Mouse (Mus musculus): ENCODE measurements around the gene Hdac5. TPM values are rescaled to one million over a fixed set of nuclear protein-coding genes. Genes with fewer than 3 reads are reported as not detected.
A peak's percentile ranks its signal among the peaks of the same experiment; 100 is the strongest.

Hdac5 gene
- polyA plus RNA-seq, 1 experiment from 2014 or later: 54.3 TPM

GRCm38 (mm10) chr11:102208846-102209245 lies 21.1 kb downstream of the Hdac5 start:
- ATAC-seq: no peak
- H3K4me1 ChIP-seq (replicated peaks): peaks cover 53% of the 10 kb centered on the region
- WGBS: 28% methylated on average over 4 of the region's 4 CpGs

GRCm38 (mm10) chr11:102207825-102208777 lies 21.9 kb downstream of the Hdac5 start:
- Histone ChIP-seq H3K9ac (no peak overlapping the region), H3K36me3 (peaks cover 22% of the 10 kb centered on the region), H3K27me3 (replicated peaks) (no peaks in the 10 kb centered on the region), H3K9me3 (no peaks in the 10 kb centered on the region), H3K4me1 (replicated peaks) (peaks cover 46% of the 10 kb centered on the region), H3K27ac (peak overlapping the region; percentile 25), H3K4me3 (replicated peaks) (no peak overlapping the region), H3K4me2 (replicated peaks) (peak overlapping the region; percentile 26; the same call in 1 of the 2 replicates)
- 41% methylated on average over 11 of the region's 11 CpGs for WGBS
- ATAC-seq: peak; percentile 27

More at GRCm38 (mm10) chr11:102208846-102209245, 21.1 kb downstream of the Hdac5 start:
- Histone ChIP-seq H3K9ac (no peak overlapping the region), H3K9me3 (no peaks in the 10 kb centered on the region), H3K4me3 (replicated peaks) (no peak overlapping the region), H3K36me3 (peaks cover 18% of the 10 kb centered on the region), H3K4me2 (replicated peaks) (0 out of 2 replicates have a peak overlapping the region, but pooled peaks have one; percentile 9), H3K27me3 (replicated peaks) (no peaks in the 10 kb centered on the region), H3K27ac (peak overlapping the region; percentile 8; the same call in 1 of the 2 replicates)

GRCm38 (mm10) chr11:102206481-102206880 lies 23.5 kb downstream of the Hdac5 start:
- Histone ChIP-seq H3K4me3 (replicated peaks) (no peak overlapping the region), H3K4me1 (replicated peaks) (peaks cover 39% of the 10 kb centered on the region), H3K36me3 (peaks cover 30% of the 10 kb centered on the region), H3K4me2 (replicated peaks) (no peak overlapping the region), H3K27me3 (replicated peaks) (no peaks in the 10 kb centered on the region), H3K9me3 (no peaks in the 10 kb centered on the region), H3K9ac (no peak overlapping the region), H3K27ac (no peak overlapping the region; the same call in 1 of the 2 replicates)
- ATAC-seq: no peak
- WGBS: 72% methylated on average over 30 of the region's 30 CpGs

- peaks cover 45% of the 10 kb centered on the region for H3K36me3 ChIP-seq
- ATAC-seq: no peak; the same call in 1 of the 2 replicates
Observed at GRCm38 (mm10) chr11:102201408-102201821, 28.6 kb downstream of the Hdac5 start.

GRCm38 (mm10) chr11:102199856-102200255 lies 30.1 kb downstream of the Hdac5 start:
- H3K9ac ChIP-seq: no peak overlapping the region
- H3K4me1 ChIP-seq (replicated peaks): 0 out of 2 replicates have a peak, but pooled peaks cover 5% of the 10 kb centered on the region
- no peak overlapping the region for H3K4me2 ChIP-seq (replicated peaks)
- H3K4me3 ChIP-seq (replicated peaks): no peak overlapping the region
- H3K36me3 ChIP-seq: peaks cover 51% of the 10 kb centered on the region
- WGBS: 31% methylated on average over 9 of the region's 9 CpGs
- H3K27ac ChIP-seq: no peak overlapping the region
- H3K9me3 ChIP-seq: no peaks in the 10 kb centered on the region
- no peaks in the 10 kb centered on the region for H3K27me3 ChIP-seq (replicated peaks)
- no peak for ATAC-seq

More at GRCm38 (mm10) chr11:102201408-102201821, 28.6 kb downstream of the Hdac5 start:
- H3K4me2 ChIP-seq (replicated peaks): no peak overlapping the region
- no peak overlapping the region for H3K9ac ChIP-seq
- H3K4me3 ChIP-seq (replicated peaks): no peak overlapping the region
- no peaks in the 10 kb centered on the region for H3K27me3 ChIP-seq (replicated peaks)
- H3K4me1 ChIP-seq (replicated peaks): 0 out of 2 replicates have a peak, but pooled peaks cover 5% of the 10 kb centered on the region
- H3K27ac ChIP-seq: no peak overlapping the region
- no peaks in the 10 kb centered on the region for H3K9me3 ChIP-seq
- 72% methylated on average over 12 of the region's 12 CpGs for WGBS

GRCm38 (mm10) chr11:102198245-102198644 lies 31.7 kb downstream of the Hdac5 start:
- H3K27ac ChIP-seq: no peak overlapping the region
- H3K27me3 ChIP-seq (replicated peaks): no peaks in the 10 kb centered on the region
- 67% methylated on average over 6 of the region's 6 CpGs for WGBS
- peaks cover 44% of the 10 kb centered on the region for H3K36me3 ChIP-seq
- H3K9me3 ChIP-seq: no peaks in the 10 kb centered on the region
- H3K4me2 ChIP-seq (replicated peaks): no peak overlapping the region
- 0 out of 2 replicates have a peak, but pooled peaks cover 5% of the 10 kb centered on the region for H3K4me1 ChIP-seq (replicated peaks)
- no peak overlapping the region for H3K9ac ChIP-seq
- ATAC-seq: no peak
- H3K4me3 ChIP-seq (replicated peaks): no peak overlapping the region

- peaks cover 35% of the 10 kb centered on the region for H3K36me3 ChIP-seq
- 0 out of 2 replicates have a peak, but pooled peaks have one; percentile 6 for ATAC-seq
- no peak overlapping the region for H3K9ac ChIP-seq
- no peak overlapping the region for H3K4me3 ChIP-seq (replicated peaks)
- H3K27me3 ChIP-seq (replicated peaks): no peaks in the 10 kb centered on the region
- H3K4me2 ChIP-seq (replicated peaks): no peak overlapping the region
- no peaks in the 10 kb centered on the region for H3K9me3 ChIP-seq
- H3K4me1 ChIP-seq (replicated peaks): peaks cover 7% of the 10 kb centered on the region
- 70% methylated on average over 21 of the region's 21 CpGs for WGBS
- no peak overlapping the region for H3K27ac ChIP-seq
Observed at GRCm38 (mm10) chr11:102196018-102196797, 33.8 kb downstream of the Hdac5 start.

GRCm38 (mm10) chr11:102193657-102194440 lies 36.1 kb downstream of the Hdac5 start:
- WGBS: 86% methylated on average over 9 of the region's 9 CpGs
- Histone ChIP-seq H3K27me3 (replicated peaks) (no peaks in the 10 kb centered on the region), H3K27ac (no peak overlapping the region), H3K9me3 (no peaks in the 10 kb centered on the region), H3K4me3 (replicated peaks) (no peak overlapping the region), H3K36me3 (peaks cover 25% of the 10 kb centered on the region), H3K4me1 (replicated peaks) (peaks cover 14% of the 10 kb centered on the region), H3K4me2 (replicated peaks) (no peak overlapping the region), H3K9ac (no peak overlapping the region)
- no peak for ATAC-seq

GRCm38 (mm10) chr11:102190848-102191247 lies 39.1 kb downstream of the Hdac5 start:
- H3K4me3 ChIP-seq (replicated peaks): peak overlapping the region; percentile 58; the same call in 1 of the 2 replicates
- no peak for ATAC-seq
- H3K27ac ChIP-seq: peak overlapping the region; percentile 69
- H3K36me3 ChIP-seq: peaks cover 12% of the 10 kb centered on the region; the same call in 1 of the 2 replicates
- H3K9ac ChIP-seq: no peak overlapping the region; the same call in 1 of the 2 replicates
- 46% methylated on average over 4 of the region's 4 CpGs for WGBS
- peaks cover 15% of the 10 kb centered on the region for H3K4me1 ChIP-seq (replicated peaks)
- H3K4me2 ChIP-seq (replicated peaks): peak overlapping the region; percentile 84
- no peaks in the 10 kb centered on the region for H3K9me3 ChIP-seq
- H3K27me3 ChIP-seq (replicated peaks): no peaks in the 10 kb centered on the region

GRCm38 (mm10) chr11:102189461-102190436 lies 40.2 kb downstream of the Hdac5 start, which contains the start of gene G6pc3:
Gene G6pc3, plus strand, starts transcription at chr11:102189620.
- Histone ChIP-seq H3K36me3 (peaks cover 4% of the 10 kb centered on the region; the same call in 1 of the 2 replicates), H3K27ac (peak within 1 kb of the TSS; percentile 51), H3K4me1 (replicated peaks) (peaks cover 15% of the 10 kb centered on the region), H3K27me3 (replicated peaks) (no peaks in the 10 kb centered on the region), H3K4me3 (replicated peaks) (peak within 1 kb of the TSS; percentile 58), H3K9me3 (no peaks in the 10 kb centered on the region), H3K9ac (peak within 1 kb of the TSS; percentile 61), H3K4me2 (replicated peaks) (peak within 1 kb of the TSS; percentile 84)
- WGBS: 1% methylated on average over 50 of the region's 50 CpGs
- peak; percentile 83 for ATAC-seq

All from intestine, embryonic 15.5 days (tissue).